Mouse (Mus musculus): Measurements from ENCODE around the gene Ubqln2. TPM values are rescaled to one million over a fixed set of nuclear protein-coding genes. Genes with fewer than 3 reads are reported as not detected.
A peak's percentile ranks its signal among the peaks of the same experiment; 100 is the strongest.

The Ubqln2 gene
- polyA plus RNA-seq (2014; fragmentation: Nextera tagmentation; extraction: Ambion mirVana) = 39.1 and 43.8 TPM in 2 replicates

GRCm38 (mm10) chrX:153497688-153498516 lies at the start of gene Ubqln2:
Gene Ubqln2, plus strand, starts transcription at chrX:153498227.
- Histone ChIP-seq H3K27ac (replicated peaks; ENCODE audit: low read depth, low read length) (peak within 1 kb of the TSS; percentile 85), H3K9me3 (replicated peaks; ENCODE audit: control insufficient read depth, low read length) (no peaks in the 10 kb centered on the region), H3K4me1 (ENCODE audit: control insufficient read depth, insufficient read depth, low read length) (no peaks in the 10 kb centered on the region), H3K4me2 (ENCODE audit: low read depth, low read length) (peak within 1 kb of the TSS; percentile 71), H3K36me3 (replicated peaks; ENCODE audit: control insufficient read depth, insufficient read depth, low read depth, low read length) (no peaks in the 10 kb centered on the region), H3K4me3 (ENCODE audit: low read depth, low read length) (peak within 1 kb of the TSS; percentile 53), H3K27me3 (ENCODE audit: control insufficient read depth, insufficient read depth, low read length) (no peaks in the 10 kb centered on the region), H3K9ac (replicated peaks; ENCODE audit: low read length) (peak within 1 kb of the TSS; percentile 83)
- DNase-seq (ENCODE audit: low spot score) (peak; percentile 83), ATAC-seq (replicated peaks; ENCODE audit: insufficient number of reproducible peaks, low FRiP score, low TSS enrichment, low read depth) (peak; percentile 96)
- WGBS = 12% methylated on average over 35 of the region's 76 CpGs

DNA sequence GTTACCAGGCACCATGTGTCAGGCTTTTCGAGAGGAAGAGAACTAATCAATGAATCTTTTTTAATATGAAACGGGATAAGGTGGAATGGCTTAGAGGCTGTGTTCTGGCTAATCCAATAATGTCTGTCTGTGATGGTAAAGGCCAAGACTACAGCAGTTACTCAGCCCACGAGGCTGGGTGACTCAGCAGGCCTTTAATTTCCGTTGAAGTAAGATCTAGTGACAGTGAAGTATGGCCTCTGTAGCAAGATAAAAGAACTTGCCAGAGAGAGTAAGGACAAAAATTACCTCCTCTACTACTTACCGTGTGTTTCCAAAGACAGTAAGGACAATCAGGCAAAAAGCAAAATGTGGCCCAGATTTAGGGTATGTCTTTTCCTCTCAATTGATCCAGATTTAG lies 46.1 kb upstream of the Ubqln2 start:
- no peak for ATAC-seq (replicated peaks; ENCODE audit: insufficient number of reproducible peaks, low FRiP score, low TSS enrichment, low read depth)
- WGBS = 67% methylated on average over 5 of the region's 5 CpGs

GRCm38 (mm10) chrX:153476760-153477248 lies 21.2 kb upstream of the Ubqln2 start:
- no peak overlapping the region for H3K9ac ChIP-seq (replicated peaks; ENCODE audit: low read length)
- no peaks in the 10 kb centered on the region for H3K4me1 ChIP-seq (ENCODE audit: control insufficient read depth, insufficient read depth, low read length)
- H3K27ac ChIP-seq (replicated peaks; ENCODE audit: low read depth, low read length) = no peak overlapping the region
- no peaks in the 10 kb centered on the region for H3K9me3 ChIP-seq (replicated peaks; ENCODE audit: control insufficient read depth, low read length)
- H3K4me2 ChIP-seq (ENCODE audit: low read depth, low read length) = no peak overlapping the region
- no peak for DNase-seq (ENCODE audit: low spot score)
- WGBS = 53% methylated on average over 8 of the region's 8 CpGs
- no peak overlapping the region for H3K4me3 ChIP-seq (ENCODE audit: low read depth, low read length)
- H3K36me3 ChIP-seq (replicated peaks; ENCODE audit: control insufficient read depth, insufficient read depth, low read depth, low read length) = no peaks in the 10 kb centered on the region
- no peak for ATAC-seq (replicated peaks; ENCODE audit: insufficient number of reproducible peaks, low FRiP score, low TSS enrichment, low read depth)
- H3K27me3 ChIP-seq (ENCODE audit: control insufficient read depth, insufficient read depth, low read length) = no peaks in the 10 kb centered on the region

More for the DNA sequence above, 46.1 kb upstream of the Ubqln2 start:
- Histone ChIP-seq H3K9ac (replicated peaks; ENCODE audit: low read length) (no peak overlapping the region), H3K27ac (replicated peaks; ENCODE audit: low read depth, low read length) (no peak overlapping the region), H3K27me3 (ENCODE audit: control insufficient read depth, insufficient read depth, low read length) (no peaks in the 10 kb centered on the region), H3K4me2 (ENCODE audit: low read depth, low read length) (no peak overlapping the region), H3K36me3 (replicated peaks; ENCODE audit: control insufficient read depth, insufficient read depth, low read depth, low read length) (no peaks in the 10 kb centered on the region), H3K9me3 (replicated peaks; ENCODE audit: control insufficient read depth, low read length) (no peaks in the 10 kb centered on the region), H3K4me3 (ENCODE audit: low read depth, low read length) (no peak overlapping the region), H3K4me1 (ENCODE audit: control insufficient read depth, insufficient read depth, low read length) (no peaks in the 10 kb centered on the region)
- no peak for DNase-seq (ENCODE audit: low spot score)

GRCm38 (mm10) chrX:153492326-153492725 lies 5.7 kb upstream of the Ubqln2 start:
- WGBS = 74% methylated on average over 3 of the region's 3 CpGs
- Histone ChIP-seq H3K4me3 (ENCODE audit: low read depth, low read length) (no peak overlapping the region), H3K4me2 (ENCODE audit: low read depth, low read length) (no peak overlapping the region), H3K9ac (replicated peaks; ENCODE audit: low read length) (no peak overlapping the region), H3K9me3 (replicated peaks; ENCODE audit: control insufficient read depth, low read length) (no peaks in the 10 kb centered on the region), H3K4me1 (ENCODE audit: control insufficient read depth, insufficient read depth, low read length) (no peaks in the 10 kb centered on the region), H3K36me3 (replicated peaks; ENCODE audit: control insufficient read depth, insufficient read depth, low read depth, low read length) (no peaks in the 10 kb centered on the region), H3K27me3 (ENCODE audit: control insufficient read depth, insufficient read depth, low read length) (no peaks in the 10 kb centered on the region), H3K27ac (replicated peaks; ENCODE audit: low read depth, low read length) (no peak overlapping the region)
- no peak for DNase-seq (ENCODE audit: low spot score)
- no peak for ATAC-seq (replicated peaks; ENCODE audit: insufficient number of reproducible peaks, low FRiP score, low TSS enrichment, low read depth)

DNA sequence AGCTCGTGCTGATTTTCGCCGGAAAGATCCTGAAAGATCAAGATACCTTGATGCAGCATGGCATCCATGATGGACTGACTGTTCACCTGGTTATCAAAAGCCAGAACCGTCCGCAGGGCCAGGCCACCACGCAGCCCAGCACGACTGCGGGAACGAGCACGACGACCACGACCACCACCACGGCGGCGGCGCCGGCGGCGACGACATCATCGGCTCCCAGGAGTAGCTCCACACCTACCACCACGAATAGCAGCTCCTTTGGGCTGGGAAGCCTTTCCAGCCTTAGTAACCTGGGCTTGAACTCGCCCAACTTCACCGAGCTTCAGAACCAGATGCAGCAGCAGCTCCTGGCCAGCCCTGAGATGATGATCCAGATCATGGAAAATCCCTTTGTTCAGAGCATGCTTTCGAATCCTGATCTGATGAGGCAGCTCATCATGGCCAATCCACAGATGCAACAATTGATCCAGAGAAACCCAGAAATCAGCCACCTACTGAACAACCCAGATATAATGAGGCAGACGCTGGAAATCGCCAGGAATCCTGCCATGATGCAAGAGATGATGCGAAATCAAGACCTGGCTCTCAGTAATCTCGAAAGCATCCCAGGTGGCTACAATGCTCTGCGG lies 752 bp downstream of the Ubqln2 start:
- Histone ChIP-seq H3K9ac (replicated peaks; ENCODE audit: low read length) (peak overlapping the region; percentile 83), H3K27me3 (ENCODE audit: control insufficient read depth, insufficient read depth, low read length) (no peaks in the 10 kb centered on the region), H3K4me3 (ENCODE audit: low read depth, low read length) (peak overlapping the region; percentile 53), H3K36me3 (replicated peaks; ENCODE audit: control insufficient read depth, insufficient read depth, low read depth, low read length) (no peaks in the 10 kb centered on the region), H3K27ac (replicated peaks; ENCODE audit: low read depth, low read length) (peak overlapping the region; percentile 85), H3K9me3 (replicated peaks; ENCODE audit: control insufficient read depth, low read length) (no peaks in the 10 kb centered on the region), H3K4me2 (ENCODE audit: low read depth, low read length) (peak overlapping the region; percentile 71), H3K4me1 (ENCODE audit: control insufficient read depth, insufficient read depth, low read length) (no peaks in the 10 kb centered on the region)
- 19% methylated on average over 30 of the region's 30 CpGs for WGBS
- peak; percentile 6 for DNase-seq (ENCODE audit: low spot score)
- ATAC-seq (replicated peaks; ENCODE audit: insufficient number of reproducible peaks, low FRiP score, low TSS enrichment, low read depth) = no peak; the same call in 1 of the 2 replicates

- Histone ChIP-seq H3K4me2 (ENCODE audit: low read depth, low read length) (peak overlapping the region; percentile 71), H3K4me3 (ENCODE audit: low read depth, low read length) (peak overlapping the region; percentile 53), H3K9ac (replicated peaks; ENCODE audit: low read length) (peak overlapping the region; percentile 83), H3K36me3 (replicated peaks; ENCODE audit: control insufficient read depth, insufficient read depth, low read depth, low read length) (no peaks in the 10 kb centered on the region), H3K9me3 (replicated peaks; ENCODE audit: control insufficient read depth, low read length) (no peaks in the 10 kb centered on the region), H3K4me1 (ENCODE audit: control insufficient read depth, insufficient read depth, low read length) (no peaks in the 10 kb centered on the region), H3K27me3 (ENCODE audit: control insufficient read depth, insufficient read depth, low read length) (no peaks in the 10 kb centered on the region), H3K27ac (replicated peaks; ENCODE audit: low read depth, low read length) (peak overlapping the region; percentile 85)
- 21% methylated on average over 32 of the region's 32 CpGs for WGBS
- DNase-seq (ENCODE audit: low spot score) = no peak
- ATAC-seq (replicated peaks; ENCODE audit: insufficient number of reproducible peaks, low FRiP score, low TSS enrichment, low read depth) = no peak
These were observed 1.4 kb downstream of the Ubqln2 start for GRCm38 (mm10) chrX:153499294-153500046.

DNA sequence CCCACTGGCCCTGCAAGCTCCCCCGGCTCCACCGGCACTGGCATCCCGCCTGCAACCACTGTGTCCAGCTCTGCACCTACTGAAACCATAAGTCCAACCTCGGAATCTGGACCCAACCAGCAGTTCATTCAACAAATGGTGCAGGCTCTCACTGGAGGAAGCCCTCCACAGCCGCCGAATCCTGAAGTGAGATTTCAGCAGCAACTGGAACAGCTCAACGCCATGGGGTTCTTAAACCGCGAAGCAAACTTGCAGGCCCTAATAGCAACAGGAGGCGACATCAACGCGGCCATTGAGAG lies 2.0 kb downstream of the Ubqln2 start:
- Histone ChIP-seq H3K4me3 (ENCODE audit: low read depth, low read length) (peak overlapping the region; percentile 53), H3K36me3 (replicated peaks; ENCODE audit: control insufficient read depth, insufficient read depth, low read depth, low read length) (no peaks in the 10 kb centered on the region), H3K27ac (replicated peaks; ENCODE audit: low read depth, low read length) (no peak overlapping the region), H3K9me3 (replicated peaks; ENCODE audit: control insufficient read depth, low read length) (no peaks in the 10 kb centered on the region), H3K9ac (replicated peaks; ENCODE audit: low read length) (peak overlapping the region; percentile 83), H3K4me2 (ENCODE audit: low read depth, low read length) (peak overlapping the region; percentile 71), H3K27me3 (ENCODE audit: control insufficient read depth, insufficient read depth, low read length) (no peaks in the 10 kb centered on the region), H3K4me1 (ENCODE audit: control insufficient read depth, insufficient read depth, low read length) (no peaks in the 10 kb centered on the region)
- ATAC-seq (replicated peaks; ENCODE audit: insufficient number of reproducible peaks, low FRiP score, low TSS enrichment, low read depth) (no peak), DNase-seq (ENCODE audit: low spot score) (peak; percentile 13)
- WGBS = 17% methylated on average over 12 of the region's 12 CpGs

Data from embryonic facial prominence, embryonic 11.5 days (tissue).